Mouse (Mus musculus) liver, embryonic 14.5 days (tissue): Measurements from ENCODE around the gene Elp5. TPM values are rescaled to one million over a fixed set of nuclear protein-coding genes. Genes with fewer than 3 reads are reported as not detected.

ENCODE experiments used
- ATAC-seq: fragments of 200-750 bp; cut with Nextera tagmentation; 2 replicates; pipeline ENCODE4 v1.8.0; 2017; ENCODE audit warnings: moderate number of reproducible peaks, mild to moderate bottlenecking, moderate library complexity; ENCODE audit not compliant: insufficient read depth
- DNase-seq, 3 experiments: peaks; one replicate each; pipeline ENCODE4 v3.0.0-alpha.2; 2012 to 2013; ENCODE audit warnings: low read depth in 3 of 3, low spot score in 3 of 3
- H3K27ac ChIP-seq: fragments of 300-500 bp; sonication (generic); 2 replicates; pipeline ENCODE4 v1.5.1; 2014; ENCODE audit warnings: moderate library complexity, mild to moderate bottlenecking, control low read depth, inconsistent platforms
- H3K27me3 ChIP-seq: fragments of 300-500 bp; sonication (generic); 2 replicates; pipeline ENCODE4 v1.6.1; 2014; ENCODE audit warnings: mild to moderate bottlenecking, low read length, moderate library complexity; ENCODE audit not compliant: control insufficient read depth, insufficient read depth
- H3K36me3 ChIP-seq: fragments of 300-500 bp; sonication (generic); replicated peaks from 2 replicates; pipeline ENCODE4 v1.6.1; 2014; ENCODE audit warnings: low read depth; ENCODE audit not compliant: control insufficient read depth, insufficient read depth
- H3K4me1 ChIP-seq, 2 experiments: fragments of 200-500 bp in 1 of 2; fragments of 300-500 bp in 1 of 2; sonication (generic) in 1 of 2; replicated peaks; 2 replicates each; pipeline ENCODE4 v1.6.1; 2012 to 2014; ENCODE audit warnings: antibody characterized with exemption in 1 of 2, inconsistent platforms in 1 of 2, low read length in 1 of 2; ENCODE audit not compliant: control insufficient read depth in 2 of 2, insufficient read depth in 2 of 2
- H3K4me2 ChIP-seq: fragments of 300-500 bp; sonication (generic); 2 replicates; pipeline ENCODE4 v1.6.1; 2014; ENCODE audit warnings: low read depth, mild to moderate bottlenecking, control low read depth, moderate library complexity
- H3K4me3 ChIP-seq, 2 experiments: fragments of 200-500 bp in 1 of 2; fragments of 300-500 bp in 1 of 2; sonication (generic) in 1 of 2; 2 replicates each; pipeline ENCODE4 v1.5.1; 2012 to 2014; ENCODE audit warnings: low read depth in 2 of 2, low read length in 2 of 2, mild to moderate bottlenecking in 2 of 2, control low read depth in 1 of 2, inconsistent platforms in 1 of 2, moderate library complexity in 1 of 2; ENCODE audit not compliant: insufficient read depth in 1 of 2
- H3K9ac ChIP-seq: fragments of 300-500 bp; sonication (generic); replicated peaks from 2 replicates; pipeline ENCODE4 v1.6.1; 2014; ENCODE audit warnings: mild to moderate bottlenecking, control low read depth, moderate library complexity
- H3K9me3 ChIP-seq: fragments of 300-500 bp; sonication (generic); 2 replicates; pipeline ENCODE4 v1.6.1; 2016; ENCODE audit warnings: low read length, mixed read lengths; ENCODE audit not compliant: control insufficient read depth
- CTCF ChIP-seq: IDR thresholded peaks from 2 replicates; pipeline ENCODE4 v1.5.1; 2016; ENCODE audit warnings: antibody characterized with exemption, low read depth, control low read depth
- EP300 ChIP-seq: IDR thresholded peaks from 2 replicates; pipeline ENCODE4 v1.6.1; 2016; ENCODE audit warnings: antibody characterized with exemption, low read depth
- WGBS: fragments of 180-500 bp; shearing (Covaris S2); extraction: QIAGEN DNeasy Blood & Tissue Kit; methylation state at CpG from one replicate; pipeline ENCODE4 v1.1.7; 2014; ENCODE audit not compliant: insufficient replicate concordance; 5-methylcytosine and 5-hydroxymethylcytosine counted together
- polyA plus RNA-seq, 2 experiments: library from polyadenylated mRNA; depleted of rRNA in 1 of 2; stranded (reverse) in 1 of 2; unstranded in 1 of 2; fragments of >200 nt; fragmentation: Nextera tagmentation in 1 of 2; extraction: Ambion mirVana in 1 of 2; gene quantifications; 2 replicates each; pipeline versions ENCODE4 v1.2.1 to v1.2.3; 2012 to 2014

Gene Elp5
- polyA plus RNA-seq, 2 experiments: 44.0 to 70.2 TPM

DNA sequence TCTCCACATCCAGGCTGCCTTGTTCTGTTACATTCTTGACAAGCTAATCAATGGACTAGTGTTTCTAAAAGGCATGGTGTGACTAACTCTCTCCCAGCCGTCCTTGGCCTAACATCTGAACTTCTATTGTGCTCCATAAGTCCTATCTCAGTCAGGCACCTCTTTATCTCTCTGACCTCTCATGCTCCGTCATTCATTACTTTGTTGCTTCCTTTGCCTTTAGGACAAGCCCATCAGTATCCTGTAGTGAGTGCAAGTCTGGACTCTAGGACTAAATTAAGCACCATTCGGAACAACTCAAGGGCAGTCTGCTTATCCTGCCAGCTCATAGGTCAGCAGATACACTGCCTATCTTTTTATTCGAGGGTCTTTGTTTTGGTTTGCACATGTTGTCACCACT is 6.0 kb downstream of the Elp5 start:
- no peaks in the 10 kb centered on the region for H3K9me3 ChIP-seq
- H3K4me1 ChIP-seq: peaks cover 0 to 5% of the 10 kb centered on the region in 2 experiments; a peak in 3 of 4 replicates
- H3K4me3 ChIP-seq: no peak overlapping the region
- DNase-seq (no peak), ATAC-seq (no peak)
- H3K9ac ChIP-seq: no peak overlapping the region
- H3K27ac ChIP-seq: no peak overlapping the region
- H3K36me3 ChIP-seq: peaks cover 16% of the 10 kb centered on the region
- TF ChIP-seq EP300 (no peak), CTCF (no peak)
- H3K27me3 ChIP-seq: no peaks in the 10 kb centered on the region
- H3K4me2 ChIP-seq: no peak overlapping the region
- 57% methylated on average over 4 of the region's 4 CpGs for WGBS

DNA sequence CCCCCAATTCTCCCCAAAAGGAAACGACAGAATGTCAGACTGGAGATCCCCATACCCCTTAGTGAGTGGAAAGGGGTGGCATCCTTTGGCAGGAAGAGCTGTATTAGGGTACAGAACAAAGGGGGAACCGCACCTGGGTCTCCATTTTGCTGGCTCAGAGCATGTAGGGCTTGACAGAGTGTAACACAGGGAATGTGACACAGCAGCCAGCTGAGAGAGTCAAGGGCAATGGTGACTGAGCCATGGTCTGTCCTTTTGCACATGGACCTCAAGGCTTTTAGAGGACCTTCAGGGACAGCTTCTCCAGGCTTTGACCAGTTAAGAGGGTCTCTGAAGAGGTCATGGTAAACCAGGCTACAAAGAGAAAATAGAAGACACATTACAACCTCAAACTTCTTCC is 7.4 kb downstream of the Elp5 start:
- Histone ChIP-seq H3K4me1 (peaks cover 0 to 5% of the 10 kb centered on the region in 2 experiments; a peak in 3 of 4 replicates), H3K4me2 (no peak overlapping the region), H3K36me3 (peaks cover 16% of the 10 kb centered on the region), H3K27ac (no peak overlapping the region), H3K27me3 (no peaks in the 10 kb centered on the region), H3K9me3 (no peaks in the 10 kb centered on the region), H3K4me3 (no peak overlapping the region), H3K9ac (no peak overlapping the region)
- WGBS: 63% methylated on average over 2 of the region's 2 CpGs
- TF ChIP-seq EP300 (no peak), CTCF (no peak)
- ATAC-seq: no peak
- no peak for DNase-seq

DNA sequence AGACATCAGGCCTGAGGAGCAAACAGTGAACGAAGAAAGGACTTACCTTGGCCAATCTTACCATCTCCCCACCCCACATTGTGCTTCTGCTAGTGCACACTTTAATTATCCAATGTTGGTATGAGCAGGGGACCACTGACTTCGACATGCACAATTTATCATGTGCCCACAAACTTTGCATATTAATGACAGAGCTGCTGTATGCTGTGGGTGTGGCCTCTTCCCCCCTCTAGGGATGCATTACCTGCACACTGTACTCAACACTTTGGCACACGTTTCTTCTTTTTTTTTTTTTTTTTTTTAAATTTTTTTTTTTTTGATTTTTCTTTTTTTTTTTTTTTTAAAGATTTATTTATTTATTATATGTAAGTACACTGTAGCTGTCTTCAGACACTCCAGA is 11.5 kb downstream of the Elp5 start:
- Histone ChIP-seq H3K9ac (no peak overlapping the region), H3K4me2 (no peak overlapping the region), H3K27me3 (peaks cover 15% of the 10 kb centered on the region), H3K27ac (no peak overlapping the region), H3K36me3 (peaks cover 16% of the 10 kb centered on the region), H3K4me3 (no peak overlapping the region), H3K9me3 (no peaks in the 10 kb centered on the region), H3K4me1 (peaks cover 5 to 8% of the 10 kb centered on the region in 2 experiments; a peak in 2 of 4 replicates)
- TF ChIP-seq CTCF: no peak
- TF ChIP-seq EP300: no peak
- ATAC-seq (no peak), DNase-seq (no peak)
- 62% methylated on average over 3 of the region's 3 CpGs for WGBS

GRCm38 (mm10) chr11:69970222-69970621 is 12.1 kb downstream of the Elp5 start:
- H3K27ac ChIP-seq: no peak overlapping the region
- no peak for ATAC-seq
- DNase-seq: no peak
- TF ChIP-seq EP300 (no peak), CTCF (no peak)
- 80% methylated on average over 6 of the region's 6 CpGs for WGBS
- no peak overlapping the region for H3K4me3 ChIP-seq
- peaks cover 16% of the 10 kb centered on the region for H3K36me3 ChIP-seq
- no peak overlapping the region for H3K9ac ChIP-seq
- H3K27me3 ChIP-seq: peaks cover 21% of the 10 kb centered on the region
- no peaks in the 10 kb centered on the region for H3K9me3 ChIP-seq
- peaks cover 6 to 8% of the 10 kb centered on the region in 2 experiments; a peak in 2 of 4 replicates for H3K4me1 ChIP-seq
- no peak overlapping the region for H3K4me2 ChIP-seq

GRCm38 (mm10) chr11:69968793-69969192 is 13.5 kb downstream of the Elp5 start:
- 69% methylated on average over 4 of the region's 4 CpGs for WGBS
- H3K4me3 ChIP-seq: no peak overlapping the region
- H3K36me3 ChIP-seq: peaks cover 4% of the 10 kb centered on the region
- H3K27ac ChIP-seq: no peak overlapping the region
- DNase-seq: no peak
- H3K27me3 ChIP-seq: peaks cover 35% of the 10 kb centered on the region
- H3K4me1 ChIP-seq: peaks cover 6 to 8% of the 10 kb centered on the region in 2 experiments; a peak in 2 of 4 replicates
- TF ChIP-seq EP300 (no peak), CTCF (no peak)
- no peak overlapping the region for H3K9ac ChIP-seq
- H3K9me3 ChIP-seq: no peaks in the 10 kb centered on the region
- no peak for ATAC-seq
- H3K4me2 ChIP-seq: no peak overlapping the region
